Mouse (Mus musculus): ENCODE results near the gene Ankk1. TPM values are rescaled to one million over a fixed set of nuclear protein-coding genes. Genes with fewer than 3 reads are reported as not detected.

The Ankk1 gene
- total and polyA plus RNA-seq, 2 experiments: not detected

- no peak overlapping the region for H3K27ac ChIP-seq (replicated peaks; ENCODE audit: insufficient read depth, low read depth, low read length)
- no peak for DNase-seq (ENCODE audit: extremely low read depth, low read depth, low spot score)
- no peaks in the 10 kb centered on the region for H3K36me3 ChIP-seq (ENCODE audit: control insufficient read depth, insufficient read depth, low read length)
- no peak overlapping the region for H3K4me3 ChIP-seq (ENCODE audit: insufficient read depth, low read depth, low read length)
- H3K79me2 ChIP-seq (ENCODE audit: control insufficient read depth, insufficient read depth, low read length): no peaks in the 10 kb centered on the region
- H3K9ac ChIP-seq (ENCODE audit: low read depth, low read length): no peak overlapping the region
- H3K4me1 ChIP-seq (ENCODE audit: control insufficient read depth, insufficient read depth, low read length): no peaks in the 10 kb centered on the region
- H3K27me3 ChIP-seq (ENCODE audit: control insufficient read depth, insufficient read depth, low read length): no peaks in the 10 kb centered on the region
- 84% methylated on average over 5 of the region's 5 CpGs for WGBS
- no peak for TF ChIP-seq CTCF (IDR thresholded peaks at IDR 0.05; ENCODE audit: low read depth, low read length)
Observed at GRCm38 (mm10) chr9:49407028-49407427, 19.8 kb downstream of the Ankk1 start.

GRCm38 (mm10) chr9:49403711-49404110 is 23.1 kb downstream of the Ankk1 start:
- no peaks in the 10 kb centered on the region for H3K79me2 ChIP-seq (ENCODE audit: control insufficient read depth, insufficient read depth, low read length)
- H3K27me3 ChIP-seq (ENCODE audit: control insufficient read depth, insufficient read depth, low read length): no peaks in the 10 kb centered on the region
- no peak overlapping the region for H3K27ac ChIP-seq (replicated peaks; ENCODE audit: insufficient read depth, low read depth, low read length)
- H3K4me1 ChIP-seq (ENCODE audit: control insufficient read depth, insufficient read depth, low read length): no peaks in the 10 kb centered on the region
- no peaks in the 10 kb centered on the region for H3K36me3 ChIP-seq (ENCODE audit: control insufficient read depth, insufficient read depth, low read length)
- TF ChIP-seq POLR2A (IDR thresholded peaks at IDR 0.05; ENCODE audit: extremely low read depth, insufficient read depth, low read length) (no peak), CTCF (IDR thresholded peaks at IDR 0.05; ENCODE audit: low read depth, low read length) (no peak)
- no peak overlapping the region for H3K4me3 ChIP-seq (ENCODE audit: insufficient read depth, low read depth, low read length)
- no peak for DNase-seq (ENCODE audit: extremely low read depth, low read depth, low spot score)
- H3K9ac ChIP-seq (ENCODE audit: low read depth, low read length): no peak overlapping the region
- WGBS: 63% methylated on average over 2 of the region's 2 CpGs

DNA sequence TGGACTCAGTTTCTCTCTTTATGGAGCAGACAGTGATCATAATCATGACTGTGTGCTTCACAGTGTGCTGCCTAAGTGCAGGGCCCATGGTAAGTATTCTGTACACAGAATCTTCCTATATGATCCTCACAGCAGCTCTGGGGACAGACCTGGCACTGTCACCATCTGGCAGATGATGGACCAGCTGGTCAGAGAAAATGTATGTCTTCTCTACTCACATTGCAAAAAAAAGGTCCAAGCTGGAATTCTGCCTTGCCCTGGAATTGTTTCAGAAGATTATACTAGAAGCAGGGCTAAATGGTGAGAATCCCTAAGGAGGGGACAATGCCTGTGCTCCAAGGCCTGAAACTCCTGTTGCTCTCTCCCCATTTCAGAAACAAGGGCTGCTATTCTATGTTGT is 30.8 kb downstream of the Ankk1 start:
- H3K4me1 ChIP-seq (ENCODE audit: control insufficient read depth, insufficient read depth, low read length): no peaks in the 10 kb centered on the region
- H3K27me3 ChIP-seq (ENCODE audit: control insufficient read depth, insufficient read depth, low read length): no peaks in the 10 kb centered on the region
- no peak overlapping the region for H3K27ac ChIP-seq (replicated peaks; ENCODE audit: insufficient read depth, low read depth, low read length)
- no peak overlapping the region for H3K9ac ChIP-seq (ENCODE audit: low read depth, low read length)
- no peak for TF ChIP-seq CTCF (IDR thresholded peaks at IDR 0.05; ENCODE audit: low read depth, low read length)
- TF ChIP-seq POLR2A (IDR thresholded peaks at IDR 0.05; ENCODE audit: extremely low read depth, insufficient read depth, low read length): no peak
- H3K4me3 ChIP-seq (ENCODE audit: insufficient read depth, low read depth, low read length): no peak overlapping the region
- H3K36me3 ChIP-seq (ENCODE audit: control insufficient read depth, insufficient read depth, low read length): no peaks in the 10 kb centered on the region
- H3K79me2 ChIP-seq (ENCODE audit: control insufficient read depth, insufficient read depth, low read length): no peaks in the 10 kb centered on the region
- no peak for DNase-seq (ENCODE audit: extremely low read depth, low read depth, low spot score)

- no peak overlapping the region for H3K9ac ChIP-seq (ENCODE audit: low read depth, low read length)
- H3K27ac ChIP-seq (replicated peaks; ENCODE audit: insufficient read depth, low read depth, low read length): no peak overlapping the region
- H3K36me3 ChIP-seq (ENCODE audit: control insufficient read depth, insufficient read depth, low read length): no peaks in the 10 kb centered on the region
- TF ChIP-seq CTCF (IDR thresholded peaks at IDR 0.05; ENCODE audit: low read depth, low read length) (no peak), POLR2A (IDR thresholded peaks at IDR 0.05; ENCODE audit: extremely low read depth, insufficient read depth, low read length) (no peak)
- WGBS: 65% methylated on average over 2 of the region's 2 CpGs
- H3K4me3 ChIP-seq (ENCODE audit: insufficient read depth, low read depth, low read length): no peak overlapping the region
- H3K79me2 ChIP-seq (ENCODE audit: control insufficient read depth, insufficient read depth, low read length): no peaks in the 10 kb centered on the region
- DNase-seq (ENCODE audit: extremely low read depth, low read depth, low spot score): no peak
- H3K27me3 ChIP-seq (ENCODE audit: control insufficient read depth, insufficient read depth, low read length): no peaks in the 10 kb centered on the region
- no peaks in the 10 kb centered on the region for H3K4me1 ChIP-seq (ENCODE audit: control insufficient read depth, insufficient read depth, low read length)
Observed at GRCm38 (mm10) chr9:49392242-49392641, 34.6 kb downstream of the Ankk1 start.

GRCm38 (mm10) chr9:49386119-49386518 is 40.7 kb downstream of the Ankk1 start:
- no peaks in the 10 kb centered on the region for H3K4me1 ChIP-seq (ENCODE audit: control insufficient read depth, insufficient read depth, low read length)
- H3K9ac ChIP-seq (ENCODE audit: low read depth, low read length): no peak overlapping the region
- TF ChIP-seq POLR2A (IDR thresholded peaks at IDR 0.05; ENCODE audit: extremely low read depth, insufficient read depth, low read length) (no peak), CTCF (IDR thresholded peaks at IDR 0.05; ENCODE audit: low read depth, low read length) (no peak)
- no peak overlapping the region for H3K27ac ChIP-seq (replicated peaks; ENCODE audit: insufficient read depth, low read depth, low read length)
- H3K27me3 ChIP-seq (ENCODE audit: control insufficient read depth, insufficient read depth, low read length): no peaks in the 10 kb centered on the region
- no peaks in the 10 kb centered on the region for H3K79me2 ChIP-seq (ENCODE audit: control insufficient read depth, insufficient read depth, low read length)
- WGBS: 50% methylated on average over 11 of the region's 11 CpGs
- no peak for DNase-seq (ENCODE audit: extremely low read depth, low read depth, low spot score)
- H3K4me3 ChIP-seq (ENCODE audit: insufficient read depth, low read depth, low read length): no peak overlapping the region
- H3K36me3 ChIP-seq (ENCODE audit: control insufficient read depth, insufficient read depth, low read length): no peaks in the 10 kb centered on the region

DNA sequence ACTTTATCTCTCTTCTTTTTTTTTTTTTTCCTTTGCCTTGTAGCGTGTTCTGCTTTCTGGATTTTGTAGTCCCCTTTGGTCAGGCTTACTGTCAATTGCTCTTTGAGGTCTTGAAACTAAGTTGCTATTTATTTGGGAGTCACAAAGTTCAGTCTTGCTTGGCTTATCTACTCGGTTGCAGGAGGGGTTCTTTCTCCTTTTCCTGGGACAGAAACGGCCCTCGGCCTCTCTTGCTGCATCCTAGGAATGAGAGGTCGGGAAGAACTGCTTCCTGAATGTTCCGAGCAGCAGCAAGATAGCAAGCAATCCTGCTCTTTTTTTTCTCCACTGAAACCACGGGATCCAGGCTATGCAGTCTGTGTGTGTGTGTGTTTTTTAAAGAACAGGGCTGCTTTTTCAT is 41.5 kb downstream of the Ankk1 start:
- DNase-seq (ENCODE audit: extremely low read depth, low read depth, low spot score): no peak
- 15% methylated on average over 7 of the region's 7 CpGs for WGBS
- no peak for TF ChIP-seq CTCF (IDR thresholded peaks at IDR 0.05; ENCODE audit: low read depth, low read length)
- no peak for TF ChIP-seq POLR2A (IDR thresholded peaks at IDR 0.05; ENCODE audit: extremely low read depth, insufficient read depth, low read length)
- Histone ChIP-seq H3K9ac (ENCODE audit: low read depth, low read length) (no peak overlapping the region), H3K36me3 (ENCODE audit: control insufficient read depth, insufficient read depth, low read length) (no peaks in the 10 kb centered on the region), H3K27me3 (ENCODE audit: control insufficient read depth, insufficient read depth, low read length) (no peaks in the 10 kb centered on the region), H3K4me3 (ENCODE audit: insufficient read depth, low read depth, low read length) (no peak overlapping the region), H3K79me2 (ENCODE audit: control insufficient read depth, insufficient read depth, low read length) (no peaks in the 10 kb centered on the region), H3K27ac (replicated peaks; ENCODE audit: insufficient read depth, low read depth, low read length) (no peak overlapping the region), H3K4me1 (ENCODE audit: control insufficient read depth, insufficient read depth, low read length) (no peaks in the 10 kb centered on the region)
